Mouse (Mus musculus) hindbrain, embryonic 13.5 days (tissue): ENCODE measurements at regions not wholly inside any gene's neighbourhood (a gene's known extent, or its start where the extent isn't known, plus 50 kb on each side); places are given as distances from the start of the nearest gene placed in this dataset.

Source experiments
- ATAC-seq: fragments of 200-750 bp; cut with Nextera tagmentation; 2 replicates; pipeline ENCODE4 v1.8.0; 2017; ENCODE audit warnings: moderate TSS enrichment; ENCODE audit not compliant: low FRiP score
- H3K27ac ChIP-seq: fragments of 300-500 bp; sonication (generic); 2 replicates; pipeline ENCODE4 v1.5.1; 2015; ENCODE audit warnings: inconsistent platforms, mild to moderate bottlenecking, moderate library complexity
- H3K27me3 ChIP-seq: fragments of 300-500 bp; sonication (generic); 2 replicates; pipeline ENCODE4 v1.6.1; 2015; ENCODE audit warnings: mild to moderate bottlenecking, inconsistent platforms
- H3K36me3 ChIP-seq: fragments of 300-500 bp; sonication (generic); 2 replicates; pipeline ENCODE4 v1.6.1; 2015; ENCODE audit warnings: mild to moderate bottlenecking, inconsistent platforms
- H3K4me1 ChIP-seq: fragments of 300-500 bp; sonication (generic); replicated peaks from 2 replicates; pipeline ENCODE4 v1.6.1; 2015; ENCODE audit warnings: inconsistent platforms
- H3K4me2 ChIP-seq: fragments of 300-500 bp; sonication (generic); 2 replicates; pipeline ENCODE4 v1.6.1; 2015; ENCODE audit warnings: inconsistent platforms, mild to moderate bottlenecking, moderate library complexity
- H3K4me3 ChIP-seq: fragments of 300-500 bp; sonication (generic); 2 replicates; pipeline ENCODE4 v1.5.1; 2015; ENCODE audit warnings: mild to moderate bottlenecking, inconsistent platforms
- H3K9ac ChIP-seq: fragments of 300-500 bp; sonication (generic); 2 replicates; pipeline ENCODE4 v1.6.1; 2015; ENCODE audit warnings: mild to moderate bottlenecking, inconsistent platforms
- H3K9me3 ChIP-seq: fragments of 300-500 bp; sonication (generic); 2 replicates; pipeline ENCODE4 v1.6.1; 2016; ENCODE audit warnings: inconsistent platforms
- WGBS: fragments of 180-500 bp; shearing (Covaris S2); methylation state at CpG from one replicate; pipeline ENCODE4 v1.1.7; 2015; 5-methylcytosine and 5-hydroxymethylcytosine counted together

DNA sequence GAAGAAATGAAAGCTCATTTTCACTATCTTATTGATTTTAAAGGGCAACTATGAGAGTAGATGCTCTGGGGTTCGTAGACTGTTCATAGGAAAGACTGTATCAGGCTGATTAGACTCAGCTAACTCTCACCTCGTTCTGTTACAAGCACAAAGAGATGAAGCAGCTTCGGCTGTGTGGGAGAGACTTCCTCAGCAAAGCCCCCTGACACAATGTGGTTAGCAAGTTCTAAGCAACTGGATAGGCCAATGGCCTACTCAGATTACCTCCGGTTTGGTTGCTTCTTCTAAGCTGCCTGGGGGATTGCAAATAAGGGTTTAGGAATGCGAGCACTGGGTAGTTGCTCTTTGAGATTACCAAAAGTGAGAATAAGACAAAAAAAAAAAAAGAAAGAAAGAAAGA, 146.4 kb upstream of the Elac2 start:
- WGBS = 67% methylated on average over 5 of the region's 5 CpGs
- ATAC-seq = no peak
- no peaks in the 10 kb centered on the region for H3K36me3 ChIP-seq
- H3K9me3 ChIP-seq = no peaks in the 10 kb centered on the region
- H3K4me1 ChIP-seq = peaks cover 5% of the 10 kb centered on the region; the same call in 1 of the 2 replicates
- H3K9ac ChIP-seq = no peak overlapping the region
- H3K4me3 ChIP-seq = no peak overlapping the region
- no peak overlapping the region for H3K27ac ChIP-seq
- no peaks in the 10 kb centered on the region for H3K27me3 ChIP-seq
- no peak overlapping the region for H3K4me2 ChIP-seq

DNA sequence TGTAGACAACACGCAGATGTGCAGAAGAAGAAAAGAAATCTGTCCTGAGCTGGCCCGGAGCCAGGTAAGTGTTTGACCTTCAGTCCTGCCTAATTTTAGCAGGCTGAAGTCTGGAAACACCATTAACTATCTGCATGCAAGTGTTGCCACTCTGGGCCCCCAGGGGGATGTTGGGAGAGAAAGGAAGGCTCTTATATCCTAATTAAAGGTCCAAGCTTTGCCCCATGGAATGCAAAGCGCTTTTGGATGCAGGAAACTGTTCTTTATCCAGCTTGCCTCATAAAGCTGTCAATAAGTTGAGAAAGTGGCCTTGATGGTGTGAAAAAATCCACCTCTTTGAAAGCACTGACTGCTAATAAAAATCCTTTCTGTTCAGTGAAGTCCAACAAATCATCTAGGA, 145.1 kb upstream of the Elac2 start:
- Histone ChIP-seq H3K4me1 (peaks cover 5% of the 10 kb centered on the region; the same call in 1 of the 2 replicates), H3K4me3 (no peak overlapping the region), H3K4me2 (no peak overlapping the region), H3K9me3 (no peaks in the 10 kb centered on the region), H3K27ac (no peak overlapping the region), H3K36me3 (no peaks in the 10 kb centered on the region), H3K9ac (no peak overlapping the region), H3K27me3 (no peaks in the 10 kb centered on the region)
- no peak for ATAC-seq
- WGBS = 76% methylated on average over 3 of the region's 3 CpGs

DNA sequence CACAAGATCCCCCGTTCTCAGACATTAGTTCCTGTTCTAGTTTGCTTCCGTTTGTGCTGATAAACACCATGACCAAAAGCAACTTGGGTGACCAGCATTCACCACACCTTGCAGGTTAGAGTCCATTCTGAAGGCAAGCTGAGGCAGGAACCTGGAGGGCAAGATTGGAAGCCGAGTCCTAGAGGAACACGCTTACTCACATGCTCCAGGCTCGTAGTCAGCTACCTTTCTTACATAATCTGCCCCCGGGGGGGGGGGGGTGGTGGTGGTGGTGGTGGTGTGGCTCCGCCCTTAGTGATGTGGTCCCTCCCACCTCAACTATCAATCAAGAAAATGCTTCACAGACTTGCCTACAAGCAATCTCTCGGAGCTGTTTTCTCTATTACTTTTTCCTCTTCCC, 142.1 kb upstream of the Elac2 start:
- 77% methylated on average over 8 of the region's 8 CpGs for WGBS
- Histone ChIP-seq H3K4me1 (peaks cover 5% of the 10 kb centered on the region; the same call in 1 of the 2 replicates), H3K27me3 (no peaks in the 10 kb centered on the region), H3K36me3 (no peaks in the 10 kb centered on the region), H3K4me2 (no peak overlapping the region), H3K9ac (no peak overlapping the region), H3K27ac (no peak overlapping the region), H3K9me3 (no peaks in the 10 kb centered on the region), H3K4me3 (no peak overlapping the region)
- no peak for ATAC-seq

GRCm38 (mm10) chr11:64841092-64841491, 137.7 kb upstream of the Elac2 start:
- H3K9me3 ChIP-seq = no peaks in the 10 kb centered on the region
- no peaks in the 10 kb centered on the region for H3K36me3 ChIP-seq
- no peak for ATAC-seq
- H3K27me3 ChIP-seq = no peaks in the 10 kb centered on the region
- H3K9ac ChIP-seq = no peak overlapping the region
- WGBS = 96% methylated on average over 2 of the region's 2 CpGs
- no peak overlapping the region for H3K4me2 ChIP-seq
- no peak overlapping the region for H3K4me3 ChIP-seq
- no peaks in the 10 kb centered on the region for H3K4me1 ChIP-seq
- H3K27ac ChIP-seq = no peak overlapping the region

DNA sequence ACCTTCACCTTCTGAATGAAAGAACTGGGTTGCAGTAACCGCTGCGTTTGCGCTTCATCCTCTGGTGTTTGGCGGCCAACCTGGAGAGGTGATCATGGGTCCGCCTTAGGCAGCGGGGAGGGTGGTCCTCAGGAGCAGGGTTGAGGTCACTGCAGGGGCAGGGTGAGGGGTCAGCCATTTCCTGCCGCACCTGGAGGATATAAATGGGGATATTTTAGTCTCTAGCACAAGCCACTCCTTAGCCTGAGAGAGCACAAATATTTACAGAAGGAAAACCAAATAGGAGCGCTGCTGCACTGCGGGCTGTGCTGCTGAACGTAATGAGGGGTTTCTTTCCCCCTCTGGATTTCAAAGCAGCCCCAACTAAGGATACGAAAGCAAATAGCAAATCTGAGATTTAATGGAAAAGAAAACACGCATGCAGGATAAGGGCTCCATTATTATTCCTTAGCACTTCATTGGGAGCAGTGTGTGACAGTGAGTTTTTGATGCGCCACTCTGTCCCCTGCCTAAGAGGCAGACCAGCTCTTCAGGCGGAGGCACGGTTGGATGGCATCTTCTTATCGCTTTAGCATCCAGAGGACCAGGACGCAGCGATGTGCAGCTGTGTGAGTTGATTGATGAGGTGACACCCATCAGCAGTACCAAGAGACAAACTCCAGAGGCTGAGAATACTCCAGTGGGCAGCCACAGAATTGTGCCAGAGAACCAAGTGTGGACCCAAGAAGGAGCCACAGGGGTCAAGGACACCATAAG, 135.9 kb upstream of the Elac2 start:
- Histone ChIP-seq H3K9ac (no peak overlapping the region), H3K27ac (no peak overlapping the region), H3K4me2 (no peak overlapping the region), H3K9me3 (no peaks in the 10 kb centered on the region), H3K27me3 (no peaks in the 10 kb centered on the region), H3K4me1 (no peaks in the 10 kb centered on the region), H3K36me3 (no peaks in the 10 kb centered on the region), H3K4me3 (no peak overlapping the region)
- no peak for ATAC-seq
- WGBS = 71% methylated on average over 18 of the region's 18 CpGs

DNA sequence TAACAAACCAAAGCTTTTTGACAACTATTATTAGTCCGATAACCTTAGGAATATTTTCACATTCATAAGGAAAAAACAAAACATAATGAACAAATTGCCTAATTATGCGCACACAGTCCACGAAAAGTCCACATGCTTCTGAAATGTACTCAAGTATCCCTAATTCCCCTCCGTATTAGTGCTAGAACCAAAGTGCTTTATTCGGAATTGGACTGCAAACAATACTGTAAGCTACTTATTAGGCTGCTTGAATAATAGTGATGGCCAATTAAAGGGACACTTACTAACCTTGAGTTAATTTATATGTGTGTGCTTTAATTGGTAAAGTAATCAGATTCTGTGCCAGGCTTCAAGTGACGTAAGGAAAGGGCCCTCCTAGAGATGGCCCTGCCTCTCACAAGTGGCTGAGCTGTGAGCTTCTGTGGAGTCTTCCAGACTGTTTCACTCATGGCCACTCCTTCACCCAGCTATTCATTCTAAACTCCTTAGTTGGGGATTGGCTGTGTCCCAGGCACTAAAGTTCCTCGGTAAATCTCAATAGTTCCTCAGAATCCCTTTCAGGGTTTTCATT, 132.2 kb upstream of the Elac2 start:
- Histone ChIP-seq H3K36me3 (no peaks in the 10 kb centered on the region), H3K27ac (no peak overlapping the region), H3K9ac (no peak overlapping the region), H3K4me2 (no peak overlapping the region), H3K9me3 (no peaks in the 10 kb centered on the region), H3K27me3 (no peaks in the 10 kb centered on the region), H3K4me3 (no peak overlapping the region), H3K4me1 (no peaks in the 10 kb centered on the region)
- ATAC-seq = no peak
- WGBS = 88% methylated on average over 7 of the region's 7 CpGs

DNA sequence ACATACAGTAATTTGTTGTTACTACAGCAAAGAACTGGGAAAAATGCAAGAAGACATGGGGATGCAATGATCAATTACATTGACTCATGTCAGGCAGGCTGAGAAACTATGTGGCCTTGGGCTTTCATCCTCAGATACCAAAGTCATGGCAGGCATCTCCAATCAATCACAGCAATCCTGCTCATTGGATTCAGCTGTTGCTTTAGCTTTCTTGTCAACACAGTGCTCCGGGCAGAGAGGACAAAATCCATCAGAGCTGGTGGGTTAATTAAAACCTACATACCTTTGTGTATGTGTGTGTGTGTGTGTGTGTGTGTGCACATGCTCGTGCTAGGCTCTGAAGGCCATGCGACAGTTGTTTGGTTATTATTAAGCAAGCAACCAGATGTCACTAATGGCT, 119.2 kb upstream of the Elac2 start:
- Histone ChIP-seq H3K27me3 (no peaks in the 10 kb centered on the region), H3K4me2 (no peak overlapping the region), H3K4me3 (no peak overlapping the region), H3K36me3 (no peaks in the 10 kb centered on the region), H3K4me1 (no peaks in the 10 kb centered on the region), H3K9ac (no peak overlapping the region), H3K27ac (no peak overlapping the region), H3K9me3 (no peaks in the 10 kb centered on the region)
- 80% methylated on average over 3 of the region's 3 CpGs for WGBS
- ATAC-seq = no peak

DNA sequence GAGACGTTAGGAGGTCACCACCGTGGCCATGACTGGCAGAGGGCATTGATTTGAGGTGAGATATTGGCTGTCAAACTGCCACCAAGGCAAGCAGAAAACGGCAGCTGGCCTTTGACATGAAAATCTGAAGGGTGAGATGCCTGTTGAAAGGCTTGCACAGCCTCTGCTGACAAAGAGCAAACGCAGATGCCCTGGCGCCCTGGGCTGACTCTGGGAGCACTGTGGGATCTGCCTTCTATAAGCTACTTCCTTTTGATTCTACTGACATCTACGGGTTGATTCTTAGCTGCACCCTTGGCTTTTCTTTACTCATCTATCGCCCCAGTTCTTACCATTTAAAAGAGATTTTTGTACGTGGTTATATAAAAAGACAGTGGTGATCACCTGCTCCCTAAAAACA, 98.2 kb upstream of the Elac2 start:
- Histone ChIP-seq H3K27ac (no peak overlapping the region), H3K9ac (no peak overlapping the region), H3K27me3 (0 out of 2 replicates have a peak, but pooled peaks cover 2% of the 10 kb centered on the region), H3K9me3 (no peaks in the 10 kb centered on the region), H3K4me3 (no peak overlapping the region), H3K4me2 (no peak overlapping the region), H3K36me3 (no peaks in the 10 kb centered on the region), H3K4me1 (no peaks in the 10 kb centered on the region)
- no peak for ATAC-seq
- WGBS = 47% methylated on average over 8 of the region's 8 CpGs

DNA sequence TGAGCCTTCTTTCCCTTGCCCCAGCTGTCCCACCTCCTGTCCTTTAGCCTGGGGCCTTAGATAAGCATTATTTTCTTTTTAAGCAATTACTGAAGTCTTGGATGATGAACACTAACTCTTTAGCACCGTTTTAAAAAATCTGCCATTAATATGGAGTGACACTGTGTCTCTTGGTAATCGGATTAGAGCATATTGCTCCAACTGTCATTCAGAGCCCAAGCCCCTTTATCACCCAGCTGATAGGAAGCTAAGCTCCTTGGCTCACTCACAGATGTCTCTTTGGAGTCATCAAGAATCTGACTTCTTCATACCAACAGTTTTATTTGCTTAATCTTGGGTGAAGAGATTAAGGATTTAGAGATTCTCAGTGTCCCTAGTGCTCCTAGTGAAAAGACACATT, 94.3 kb upstream of the Elac2 start:
- no peak for ATAC-seq
- Histone ChIP-seq H3K4me2 (no peak overlapping the region), H3K27me3 (peaks cover 2% of the 10 kb centered on the region; the same call in 1 of the 2 replicates), H3K9ac (no peak overlapping the region), H3K36me3 (no peaks in the 10 kb centered on the region), H3K9me3 (no peaks in the 10 kb centered on the region), H3K4me3 (no peak overlapping the region), H3K27ac (no peak overlapping the region), H3K4me1 (no peaks in the 10 kb centered on the region)
- WGBS = 67% methylated on average over 2 of the region's 2 CpGs

DNA sequence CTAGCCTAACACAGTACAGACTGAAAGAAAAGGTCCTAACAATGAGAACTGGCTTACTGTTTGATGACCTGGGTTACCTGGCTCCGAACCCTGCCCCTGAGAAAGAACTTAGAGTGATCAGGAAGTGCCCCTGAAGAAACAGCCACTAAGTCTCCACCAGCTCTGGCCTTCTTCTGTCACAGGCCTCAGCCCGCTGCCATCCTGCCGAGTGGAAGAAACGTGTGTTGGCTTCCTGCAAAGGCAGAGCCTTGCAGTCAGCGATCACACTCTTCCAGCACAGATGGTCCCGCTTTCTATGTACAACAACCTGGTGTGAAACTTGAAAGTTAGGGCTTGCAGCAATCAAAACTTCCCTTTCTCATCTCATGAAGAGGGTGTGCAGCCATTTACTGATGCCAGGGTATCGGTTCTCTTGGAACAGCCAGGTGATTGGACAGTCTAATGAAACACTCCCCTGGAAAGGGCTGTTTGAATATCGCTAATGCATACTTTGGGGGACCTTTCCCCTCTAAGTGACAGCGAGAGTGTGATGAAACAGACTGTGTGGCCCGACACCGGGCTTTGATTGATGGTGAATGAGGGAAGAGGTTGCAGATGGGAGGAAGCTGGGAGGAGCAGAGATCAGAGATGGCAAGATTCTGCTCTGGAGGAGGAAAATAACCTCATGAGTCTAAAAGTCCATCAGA, 89.4 kb upstream of the Elac2 start:
- H3K27ac ChIP-seq = no peak overlapping the region
- no peak overlapping the region for H3K4me3 ChIP-seq
- H3K27me3 ChIP-seq = no peaks in the 10 kb centered on the region; the same call in 1 of the 2 replicates
- no peak overlapping the region for H3K9ac ChIP-seq
- H3K4me1 ChIP-seq = no peaks in the 10 kb centered on the region
- WGBS = 78% methylated on average over 11 of the region's 11 CpGs
- H3K9me3 ChIP-seq = no peaks in the 10 kb centered on the region
- ATAC-seq = no peak
- H3K4me2 ChIP-seq = no peak overlapping the region
- H3K36me3 ChIP-seq = no peaks in the 10 kb centered on the region

- no peak for ATAC-seq
- no peak overlapping the region for H3K4me2 ChIP-seq
- WGBS = 30% methylated on average over 3 of the region's 3 CpGs
Observed at GRCm38 (mm10) chr11:64890776-64891175, 88.1 kb upstream of the Elac2 start.

GRCm38 (mm10) chr11:64895804-64896466, 82.9 kb upstream of the Elac2 start:
- Histone ChIP-seq H3K4me1 (0 out of 2 replicates have a peak, but pooled peaks cover 3% of the 10 kb centered on the region), H3K36me3 (no peaks in the 10 kb centered on the region), H3K27ac (no peak overlapping the region), H3K9ac (no peak overlapping the region), H3K4me3 (no peak overlapping the region), H3K9me3 (no peaks in the 10 kb centered on the region), H3K4me2 (no peak overlapping the region), H3K27me3 (peaks cover 10% of the 10 kb centered on the region; the same call in 1 of the 2 replicates)
- ATAC-seq = no peak
- WGBS = 83% methylated on average over 14 of the region's 14 CpGs

More at GRCm38 (mm10) chr11:64890776-64891175, 88.1 kb upstream of the Elac2 start:
- Histone ChIP-seq H3K27me3 (no peaks in the 10 kb centered on the region; the same call in 1 of the 2 replicates), H3K4me3 (no peak overlapping the region), H3K36me3 (no peaks in the 10 kb centered on the region), H3K4me1 (no peaks in the 10 kb centered on the region), H3K9me3 (no peaks in the 10 kb centered on the region), H3K9ac (no peak overlapping the region), H3K27ac (no peak overlapping the region)
